Mouse (Mus musculus) layer of hippocampus, adult 11-12 months (tissue): ENCODE data around the gene Mgl2.
"Not testable (repeated sequence)": the region's sequence is repeated elsewhere in the genome, so short reads cannot be mapped to it uniquely, and the experiment has no call there.

Experiments
- DNase-seq: peaks from one replicate; pipeline ENCODE4 v3.0.0; 2022; ENCODE audit warnings: low spot score

The Mgl2 gene

GRCm38 (mm10) chr11:70129926-70130379, at the start of gene Mgl2:
TSS of gene Mgl2 (plus strand) at chr11:70130329.
- DNase-seq, result no peak

GRCm38 (mm10) chr11:70080803-70081590, 49.1 kb upstream of the Mgl2 start:
- no peak for DNase-seq

DNA sequence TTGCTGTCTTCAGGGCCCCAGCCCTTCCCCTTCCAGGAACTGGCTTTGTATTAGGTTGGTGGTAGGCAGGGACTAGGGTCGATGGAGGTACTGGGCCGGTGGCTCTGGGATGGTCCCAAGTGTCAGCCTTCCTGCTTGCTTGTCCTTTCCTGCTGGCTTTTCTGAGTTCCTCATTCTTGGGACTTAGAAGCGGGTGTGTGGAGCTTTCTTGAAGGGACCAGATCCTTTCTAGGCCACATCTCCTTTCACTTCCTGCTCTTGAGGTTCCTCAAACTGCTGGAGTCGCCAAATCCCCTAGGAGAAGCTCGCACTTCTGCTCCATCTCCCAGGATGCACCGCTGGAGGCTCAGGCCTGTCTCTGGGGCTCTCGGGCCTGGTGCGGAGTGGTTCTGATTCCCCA, 45.6 kb upstream of the Mgl2 start:
- peak; percentile 14 for DNase-seq

GRCm38 (mm10) chr11:70091986-70092783, 37.9 kb upstream of the Mgl2 start, which contains the start of gene Asgr2:
TSS of gene Asgr2 (plus strand) at chr11:70092644.
- peak; percentile 48 for DNase-seq

DNA sequence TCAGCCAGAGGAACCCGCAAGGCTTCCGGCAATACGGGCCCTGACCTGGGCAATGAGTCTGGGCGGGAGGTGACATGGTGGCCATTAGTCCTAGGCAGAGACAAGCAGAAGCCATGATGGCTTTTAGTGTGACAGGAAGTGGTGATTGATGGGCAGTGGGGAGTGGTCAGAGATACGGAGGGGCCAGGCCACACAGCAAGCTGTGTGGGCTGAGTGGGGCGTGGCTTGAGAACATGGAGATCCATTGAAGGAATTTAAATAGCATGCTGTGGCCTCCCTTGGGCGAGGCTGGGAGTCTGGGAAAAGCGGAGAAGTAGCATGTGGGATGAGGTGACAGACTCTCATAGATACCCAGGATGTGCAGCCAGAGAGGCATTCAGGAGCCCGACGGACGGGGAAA, 32.7 kb upstream of the Mgl2 start:
- DNase-seq, result no peak

DNA sequence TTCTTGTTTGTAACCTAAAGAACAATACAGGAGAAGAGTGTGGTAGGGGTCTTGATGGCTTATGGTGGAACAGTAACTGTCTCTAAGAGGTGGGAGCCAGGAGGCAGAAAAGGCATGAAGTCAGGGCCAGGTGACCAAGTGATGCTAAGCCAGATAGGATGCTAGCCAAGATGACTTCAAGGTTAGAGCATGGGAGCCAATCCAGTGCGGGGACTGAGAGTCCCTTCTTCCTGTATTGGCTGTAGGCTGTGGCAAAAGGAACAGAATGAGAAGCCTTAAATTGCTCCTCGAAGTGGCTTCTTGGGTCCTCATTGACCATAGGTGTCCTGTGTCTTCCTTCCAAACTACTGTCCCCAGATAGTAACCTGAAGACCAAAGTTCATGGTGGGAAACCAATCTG, 31.0 kb upstream of the Mgl2 start:
- no peak for DNase-seq

DNA sequence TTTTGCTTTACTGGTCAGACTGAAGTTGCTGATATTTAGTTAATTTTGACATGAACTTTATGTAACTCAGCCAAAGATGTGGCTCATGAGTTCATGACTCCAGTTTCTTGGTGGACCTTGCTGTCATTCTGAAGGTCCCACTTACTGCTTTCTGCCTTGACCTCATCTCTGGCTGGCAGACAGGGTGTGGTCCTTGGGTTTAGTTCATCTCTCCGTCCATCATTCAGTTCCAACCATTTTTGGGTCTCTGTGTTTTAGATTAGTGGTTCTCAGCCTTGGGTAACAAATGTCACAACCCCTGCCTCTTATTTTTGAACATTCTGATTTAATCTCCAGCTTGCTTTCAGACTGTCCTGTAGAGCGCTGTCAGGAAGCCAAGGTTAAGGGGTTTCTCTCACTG, 30.3 kb upstream of the Mgl2 start:
- DNase-seq, result no peak

DNA sequence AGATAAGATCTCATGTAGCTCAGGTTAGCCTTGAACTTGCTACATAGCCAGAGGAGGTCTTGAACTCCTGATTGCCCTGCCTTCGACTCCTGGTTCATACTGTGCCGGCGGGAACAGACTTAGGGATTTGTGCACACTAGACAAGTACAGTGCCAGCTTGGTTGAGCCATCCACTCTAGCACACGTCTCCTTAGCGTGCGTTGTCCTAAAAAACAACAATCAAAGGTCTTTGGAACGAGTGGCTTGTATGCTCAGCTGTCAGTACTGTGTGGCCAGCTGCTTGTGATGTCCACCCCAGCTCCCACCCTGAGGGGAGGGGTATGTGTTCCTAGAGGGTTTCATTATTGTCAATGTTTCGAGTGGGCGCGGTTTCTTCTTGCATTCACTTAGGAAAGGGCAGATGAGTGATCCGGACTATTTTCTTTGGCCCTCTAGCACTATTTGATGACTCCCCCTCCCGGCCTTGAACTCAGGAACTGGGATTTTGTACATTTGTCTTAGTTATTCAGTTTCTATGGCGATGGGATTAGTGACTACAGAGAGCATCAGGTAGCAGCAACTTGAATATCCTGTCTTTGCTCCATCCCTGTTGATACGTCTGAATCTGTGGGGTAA, 26.3 kb upstream of the Mgl2 start:
- no peak for DNase-seq

- no peak for DNase-seq
Observed at GRCm38 (mm10) chr11:70107085-70107484, 23.0 kb upstream of the Mgl2 start.

DNA sequence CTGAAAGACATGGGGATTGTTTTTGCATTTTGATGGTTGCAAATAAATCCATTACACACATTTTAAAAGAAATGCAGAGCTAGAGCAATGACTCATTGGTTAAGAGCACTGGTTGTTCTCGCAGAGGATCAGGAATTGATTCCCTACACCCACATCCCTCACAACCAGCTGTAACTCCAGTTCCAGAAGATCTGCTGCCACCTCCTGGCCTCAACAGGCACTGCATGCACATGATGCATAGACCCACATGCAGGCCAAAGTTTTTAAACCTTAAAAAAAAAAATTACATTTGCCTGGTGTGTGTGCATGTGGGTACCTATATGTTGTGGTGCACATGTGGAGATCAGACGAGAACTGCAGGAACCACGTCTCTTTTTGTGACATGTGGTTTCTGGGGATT, 20.0 kb upstream of the Mgl2 start:
- DNase-seq, result peak; percentile 8

DNA sequence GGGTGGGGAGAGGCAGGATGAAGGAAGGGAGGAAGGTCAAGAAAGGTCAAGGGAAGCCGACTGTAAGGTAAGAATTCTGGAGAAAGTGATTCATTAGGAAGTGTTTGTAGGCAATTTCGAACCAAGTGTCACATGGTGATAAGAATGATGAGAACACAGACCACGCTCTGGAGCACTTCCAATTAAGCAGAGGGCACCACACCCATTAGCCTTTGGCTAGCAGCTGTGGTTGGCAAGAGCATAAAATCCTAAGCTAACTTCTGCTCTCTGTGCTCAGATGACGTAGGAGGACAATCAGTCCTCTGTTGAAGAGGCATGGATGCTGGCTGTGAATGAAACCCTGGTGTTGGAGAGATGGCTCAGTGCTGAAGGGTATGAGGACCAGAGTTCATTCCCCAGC, 15.6 kb upstream of the Mgl2 start:
- no peak for DNase-seq

GRCm38 (mm10) chr11:70115901-70116300, 14.2 kb upstream of the Mgl2 start:
- DNase-seq, result no peak

DNA sequence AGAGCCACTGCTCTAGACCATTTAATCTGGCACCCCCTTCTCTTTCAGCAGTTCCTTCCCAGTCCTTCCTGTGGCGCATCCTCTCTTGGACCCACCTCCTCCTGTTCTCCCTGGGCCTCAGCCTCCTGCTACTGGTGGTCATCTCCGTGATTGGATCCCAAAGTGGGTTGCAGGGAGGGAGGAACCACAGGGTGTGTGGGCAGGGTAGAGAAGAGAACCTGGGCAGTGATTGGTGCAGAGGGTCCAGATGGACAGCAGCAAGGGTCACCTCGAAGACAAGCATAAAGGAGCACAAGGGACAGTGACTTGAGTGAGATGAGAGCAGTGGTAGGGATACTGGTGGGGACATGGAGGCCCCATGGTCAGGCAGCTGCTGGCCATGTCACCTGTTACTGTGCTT, 4.9 kb downstream of the Mgl2 start:
- not testable (repeated sequence) for DNase-seq

DNA sequence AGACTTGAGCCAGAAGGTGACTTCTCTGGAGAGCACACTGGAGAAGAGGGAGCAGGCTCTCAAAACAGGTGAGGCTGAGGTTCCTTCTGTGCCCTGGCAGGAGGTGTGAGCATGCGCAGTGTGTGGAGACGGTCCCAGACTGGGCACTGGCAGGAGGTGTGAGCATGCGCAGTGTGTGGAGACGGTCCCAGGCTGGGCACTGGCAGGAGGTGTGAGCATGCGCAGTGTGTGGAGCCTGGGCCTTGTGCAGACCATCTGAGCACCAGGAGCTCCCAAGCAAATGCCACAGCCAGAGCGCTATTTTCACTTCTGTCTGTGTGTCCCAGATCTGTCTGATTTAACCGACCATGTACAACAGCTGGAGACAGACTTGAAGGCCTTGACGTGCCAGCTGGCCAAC, 5.8 kb downstream of the Mgl2 start:
- not testable (repeated sequence) for DNase-seq

DNA sequence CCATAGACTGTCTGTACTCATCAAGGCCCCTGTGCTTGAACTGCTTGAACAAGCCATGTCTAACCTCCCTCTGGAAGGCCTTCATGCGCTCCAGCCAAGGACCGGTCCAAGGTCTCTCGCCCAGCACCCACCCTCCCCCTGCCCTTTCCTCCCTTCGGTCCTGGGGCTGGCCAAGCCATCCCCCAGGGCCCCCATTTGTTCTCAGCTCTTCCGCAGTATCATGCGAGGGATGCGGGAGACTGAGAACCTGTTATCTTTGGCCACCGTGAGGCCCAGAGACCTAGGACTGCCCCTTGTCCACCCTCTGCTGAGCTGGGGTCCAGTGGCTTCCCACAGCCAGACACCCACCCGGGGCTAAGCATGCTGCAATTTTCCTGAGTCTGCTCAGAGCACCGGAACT, 9.0 kb downstream of the Mgl2 start:
- no peak for DNase-seq

DNA sequence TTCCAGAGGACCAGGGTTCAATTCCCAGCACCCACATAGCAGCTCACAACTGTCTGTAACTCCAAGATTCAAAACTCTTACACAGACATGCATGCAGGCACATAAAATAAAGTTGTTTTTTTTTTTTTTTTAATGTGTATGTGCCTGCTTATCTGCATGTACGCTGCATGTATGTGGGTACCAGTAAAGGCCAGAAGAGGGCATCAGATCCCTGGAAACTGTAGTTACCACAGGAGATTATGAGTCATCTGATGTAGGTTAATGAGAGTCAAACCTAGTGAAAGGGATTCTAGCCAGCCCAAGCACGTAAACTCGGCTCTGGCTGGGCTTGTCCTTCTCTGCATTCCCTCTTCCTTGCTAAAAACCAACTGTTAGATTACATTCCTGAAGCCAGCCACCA, 20.9 kb downstream of the Mgl2 start:
- DNase-seq, result no peak

DNA sequence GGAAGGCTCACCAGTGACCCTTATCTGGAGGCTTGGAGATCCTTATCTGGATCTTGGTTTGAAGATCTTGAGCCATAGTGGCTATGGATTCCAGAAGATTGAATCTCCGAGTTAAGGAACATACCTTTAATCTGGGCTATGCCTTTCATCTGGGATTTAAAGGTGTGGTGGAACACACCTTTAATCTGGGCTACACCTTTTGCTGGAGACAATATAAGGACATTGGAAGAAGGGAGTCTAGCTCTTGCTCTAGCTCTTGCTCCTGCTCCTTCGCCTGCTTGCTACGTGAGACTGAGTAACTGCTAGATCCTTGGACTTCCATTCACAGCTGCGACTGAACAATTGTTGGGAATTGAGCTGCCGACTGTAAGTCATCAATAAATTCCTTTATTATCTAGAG, 25.8 kb downstream of the Mgl2 start, which contains the start of gene Clec10a:
Clec10a (plus strand) TSS at position 301 of the 400 bp plus-strand sequence.
- not testable (repeated sequence) for DNase-seq

- no peak for DNase-seq
Observed at GRCm38 (mm10) chr11:70162336-70162735, 32.2 kb downstream of the Mgl2 start.

GRCm38 (mm10) chr11:70165972-70166921, 36.1 kb downstream of the Mgl2 start:
- no peak for DNase-seq

- no peak for DNase-seq
Observed at GRCm38 (mm10) chr11:70168136-70168535, 38.0 kb downstream of the Mgl2 start.

- not testable (repeated sequence) for DNase-seq
Observed at GRCm38 (mm10) chr11:70169471-70169870, 39.3 kb downstream of the Mgl2 start.
